Mouse (Mus musculus) bone marrow, adult 2 months (tissue): ENCODE measurements around the gene Lmcd1.

ENCODE experiments used
- CTCF ChIP-seq: fragments of 200-500 bp; IDR thresholded peaks from 2 replicates; pipeline ENCODE4 v1.5.1; 2011; ENCODE audit warnings: low read length, control low read depth; ENCODE audit not compliant: control insufficient read depth, insufficient read depth
- POLR2A ChIP-seq: fragments of 200-500 bp; IDR thresholded peaks from 2 replicates; pipeline ENCODE4 v1.6.1; 2011; ENCODE audit warnings: low read depth, mild to moderate bottlenecking, control low read depth, low read length, borderline replicate concordance; ENCODE audit not compliant: control insufficient read depth

DNA sequence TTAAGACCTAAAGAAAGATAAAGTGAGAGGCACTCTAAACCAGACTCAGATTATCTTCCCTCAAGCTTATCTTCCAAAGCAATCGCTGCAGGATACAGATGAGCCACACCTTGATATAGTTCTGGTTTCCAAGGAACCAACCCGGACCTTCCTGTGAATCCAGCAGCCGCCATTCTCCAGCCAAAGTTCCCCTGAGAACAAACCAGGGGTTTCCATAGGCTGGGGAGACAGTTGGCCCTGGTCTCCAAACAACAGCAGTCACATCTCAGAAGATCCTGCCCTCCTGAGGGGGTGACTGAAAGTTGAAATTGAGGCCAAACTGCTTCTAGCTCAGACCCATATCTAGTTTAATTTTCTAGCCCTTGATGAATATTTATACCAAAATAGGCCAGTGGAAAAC, 14.7 kb downstream of the Lmcd1 start:
- TF ChIP-seq CTCF (no peak), POLR2A (no peak)
